Mouse (Mus musculus): Measurements from ENCODE around the gene Trim54. TPM values are rescaled to one million over a fixed set of nuclear protein-coding genes. Genes with fewer than 3 reads are reported as not detected.

The Trim54 gene
- polyA plus RNA-seq, 1 experiment from 2014 or later, result not detected

GRCm38 (mm10) chr5:31082355-31082754, 34.2 kb upstream of the Trim54 start:
- H3K4me1 ChIP-seq (ENCODE audit: control insufficient read depth, insufficient read depth, low read length), result no peaks in the 10 kb centered on the region
- no peaks in the 10 kb centered on the region for H3K27me3 ChIP-seq (ENCODE audit: control insufficient read depth, insufficient read depth, low read length)
- peaks cover 11% of the 10 kb centered on the region for H3K36me3 ChIP-seq (ENCODE audit: control insufficient read depth, insufficient read depth, low read length)
- ATAC-seq (ENCODE audit: low read depth), result peak; percentile 22; the same call in 1 of the 2 replicates
- no peak overlapping the region for H3K27ac ChIP-seq (ENCODE audit: low read depth, low read length)
- H3K9ac ChIP-seq (replicated peaks; ENCODE audit: low read depth, low read length), result no peak overlapping the region
- no peak overlapping the region for H3K4me2 ChIP-seq (ENCODE audit: low read depth, low read length)
- H3K4me3 ChIP-seq (ENCODE audit: low read depth, low read length), result no peak overlapping the region
- no peaks in the 10 kb centered on the region for H3K9me3 ChIP-seq (ENCODE audit: control insufficient read depth, low read length)
- 18% methylated on average over 5 of the region's 5 CpGs for WGBS

- Histone ChIP-seq H3K4me1 (ENCODE audit: control insufficient read depth, insufficient read depth, low read length) (no peaks in the 10 kb centered on the region), H3K9me3 (ENCODE audit: control insufficient read depth, low read length) (no peaks in the 10 kb centered on the region), H3K9ac (replicated peaks; ENCODE audit: low read depth, low read length) (no peak overlapping the region), H3K27ac (ENCODE audit: low read depth, low read length) (peak overlapping the region; percentile 44; the same call in 1 of the 2 replicates), H3K27me3 (ENCODE audit: control insufficient read depth, insufficient read depth, low read length) (no peaks in the 10 kb centered on the region), H3K4me2 (ENCODE audit: low read depth, low read length) (no peak overlapping the region), H3K36me3 (ENCODE audit: control insufficient read depth, insufficient read depth, low read length) (peaks cover 4% of the 10 kb centered on the region; the same call in 1 of the 2 replicates), H3K4me3 (ENCODE audit: low read depth, low read length) (no peak overlapping the region)
- WGBS, result 38% methylated on average over 12 of the region's 12 CpGs
- ATAC-seq (ENCODE audit: low read depth), result peak; percentile 15
These were observed 33.4 kb upstream of the Trim54 start for GRCm38 (mm10) chr5:31082935-31083625.

GRCm38 (mm10) chr5:31083949-31084348, 32.6 kb upstream of the Trim54 start:
- WGBS, result 5% methylated on average over 8 of the region's 8 CpGs
- Histone ChIP-seq H3K4me2 (ENCODE audit: low read depth, low read length) (no peak overlapping the region), H3K9me3 (ENCODE audit: control insufficient read depth, low read length) (no peaks in the 10 kb centered on the region), H3K27ac (ENCODE audit: low read depth, low read length) (no peak overlapping the region), H3K4me3 (ENCODE audit: low read depth, low read length) (no peak overlapping the region), H3K36me3 (ENCODE audit: control insufficient read depth, insufficient read depth, low read length) (no peaks in the 10 kb centered on the region), H3K4me1 (ENCODE audit: control insufficient read depth, insufficient read depth, low read length) (no peaks in the 10 kb centered on the region), H3K27me3 (ENCODE audit: control insufficient read depth, insufficient read depth, low read length) (no peaks in the 10 kb centered on the region), H3K9ac (replicated peaks; ENCODE audit: low read depth, low read length) (no peak overlapping the region)
- ATAC-seq (ENCODE audit: low read depth), result peak; percentile 63

GRCm38 (mm10) chr5:31086606-31087005, 29.9 kb upstream of the Trim54 start:
- WGBS, result 30% methylated on average over 7 of the region's 7 CpGs

GRCm38 (mm10) chr5:31087131-31087530, 29.4 kb upstream of the Trim54 start:
- Histone ChIP-seq H3K27ac (ENCODE audit: low read depth, low read length) (no peak overlapping the region), H3K4me3 (ENCODE audit: low read depth, low read length) (no peak overlapping the region), H3K36me3 (ENCODE audit: control insufficient read depth, insufficient read depth, low read length) (no peaks in the 10 kb centered on the region), H3K4me1 (ENCODE audit: control insufficient read depth, insufficient read depth, low read length) (no peaks in the 10 kb centered on the region), H3K9ac (replicated peaks; ENCODE audit: low read depth, low read length) (no peak overlapping the region), H3K27me3 (ENCODE audit: control insufficient read depth, insufficient read depth, low read length) (peaks cover 17% of the 10 kb centered on the region), H3K9me3 (ENCODE audit: control insufficient read depth, low read length) (no peaks in the 10 kb centered on the region), H3K4me2 (ENCODE audit: low read depth, low read length) (no peak overlapping the region)
- 78% methylated on average over 2 of the region's 2 CpGs for WGBS
- no peak for ATAC-seq (ENCODE audit: low read depth)

More at GRCm38 (mm10) chr5:31086606-31087005, 29.9 kb upstream of the Trim54 start:
- no peak overlapping the region for H3K27ac ChIP-seq (ENCODE audit: low read depth, low read length)
- no peaks in the 10 kb centered on the region for H3K36me3 ChIP-seq (ENCODE audit: control insufficient read depth, insufficient read depth, low read length)
- peaks cover 11% of the 10 kb centered on the region for H3K27me3 ChIP-seq (ENCODE audit: control insufficient read depth, insufficient read depth, low read length)
- no peak overlapping the region for H3K4me3 ChIP-seq (ENCODE audit: low read depth, low read length)
- no peak overlapping the region for H3K4me2 ChIP-seq (ENCODE audit: low read depth, low read length)
- ATAC-seq (ENCODE audit: low read depth), result no peak
- no peak overlapping the region for H3K9ac ChIP-seq (replicated peaks; ENCODE audit: low read depth, low read length)
- H3K4me1 ChIP-seq (ENCODE audit: control insufficient read depth, insufficient read depth, low read length), result no peaks in the 10 kb centered on the region
- no peaks in the 10 kb centered on the region for H3K9me3 ChIP-seq (ENCODE audit: control insufficient read depth, low read length)

GRCm38 (mm10) chr5:31092231-31092975, 24.1 kb upstream of the Trim54 start:
- Histone ChIP-seq H3K27ac (ENCODE audit: low read depth, low read length) (peak overlapping the region; percentile 45), H3K27me3 (ENCODE audit: control insufficient read depth, insufficient read depth, low read length) (peaks cover 50% of the 10 kb centered on the region), H3K9ac (replicated peaks; ENCODE audit: low read depth, low read length) (peak overlapping the region; percentile 70), H3K4me2 (ENCODE audit: low read depth, low read length) (peak overlapping the region; percentile 52), H3K36me3 (ENCODE audit: control insufficient read depth, insufficient read depth, low read length) (no peaks in the 10 kb centered on the region), H3K9me3 (ENCODE audit: control insufficient read depth, low read length) (no peaks in the 10 kb centered on the region), H3K4me1 (ENCODE audit: control insufficient read depth, insufficient read depth, low read length) (peaks cover 13% of the 10 kb centered on the region), H3K4me3 (ENCODE audit: low read depth, low read length) (peak overlapping the region; percentile 57)
- under 1% methylated on average over 36 of the region's 53 CpGs for WGBS
- ATAC-seq (ENCODE audit: low read depth), result no peak; the same call in 1 of the 2 replicates

- Histone ChIP-seq H3K36me3 (ENCODE audit: control insufficient read depth, insufficient read depth, low read length) (no peaks in the 10 kb centered on the region), H3K4me1 (ENCODE audit: control insufficient read depth, insufficient read depth, low read length) (peaks cover 13% of the 10 kb centered on the region), H3K27ac (ENCODE audit: low read depth, low read length) (peak overlapping the region; percentile 44; the same call in 1 of the 2 replicates), H3K4me3 (ENCODE audit: low read depth, low read length) (peak overlapping the region; percentile 57), H3K27me3 (ENCODE audit: control insufficient read depth, insufficient read depth, low read length) (peaks cover 50% of the 10 kb centered on the region), H3K4me2 (ENCODE audit: low read depth, low read length) (peak overlapping the region; percentile 52), H3K9ac (replicated peaks; ENCODE audit: low read depth, low read length) (peak overlapping the region; percentile 70), H3K9me3 (ENCODE audit: control insufficient read depth, low read length) (no peaks in the 10 kb centered on the region)
- ATAC-seq (ENCODE audit: low read depth), result peak; percentile 35
- WGBS, result under 1% methylated on average over 44 of the region's 54 CpGs
These were observed 23.1 kb upstream of the Trim54 start for GRCm38 (mm10) chr5:31093151-31094041.

- H3K27ac ChIP-seq (ENCODE audit: low read depth, low read length), result no peak overlapping the region
- 2% methylated on average over 29 of the region's 29 CpGs for WGBS
These were observed 22.3 kb upstream of the Trim54 start for GRCm38 (mm10) chr5:31094100-31094798.

More at GRCm38 (mm10) chr5:31094100-31094798, 22.3 kb upstream of the Trim54 start:
- Histone ChIP-seq H3K4me2 (ENCODE audit: low read depth, low read length) (peak overlapping the region; percentile 52; the same call in 1 of the 2 replicates), H3K9ac (replicated peaks; ENCODE audit: low read depth, low read length) (no peak overlapping the region), H3K27me3 (ENCODE audit: control insufficient read depth, insufficient read depth, low read length) (peaks cover 50% of the 10 kb centered on the region), H3K36me3 (ENCODE audit: control insufficient read depth, insufficient read depth, low read length) (no peaks in the 10 kb centered on the region), H3K9me3 (ENCODE audit: control insufficient read depth, low read length) (no peaks in the 10 kb centered on the region), H3K4me3 (ENCODE audit: low read depth, low read length) (no peak overlapping the region), H3K4me1 (ENCODE audit: control insufficient read depth, insufficient read depth, low read length) (peaks cover 13% of the 10 kb centered on the region)
- ATAC-seq (ENCODE audit: low read depth), result no peak

Measured in neural tube, embryonic 14.5 days (tissue).